Mouse (Mus musculus) neural tube, embryonic 13.5 days (tissue): ENCODE data around the gene Sesn1. TPM values are rescaled to one million over a fixed set of nuclear protein-coding genes. Genes with fewer than 3 reads are reported as not detected.
A peak's percentile ranks its signal among the peaks of the same experiment; 100 is the strongest.
"Not testable (repeated sequence)": the region's sequence is repeated elsewhere in the genome, so short reads cannot be mapped to it uniquely, and the experiment has no call there.

ENCODE experiments used
- ATAC-seq: fragments of 200-750 bp; cut with Nextera tagmentation; 2 replicates; pipeline ENCODE4 v1.8.0; 2017; ENCODE audit warnings: low read depth, mild to moderate bottlenecking, moderate TSS enrichment, moderate library complexity
- H3K27ac ChIP-seq: fragments of 300-500 bp; sonication (generic); replicated peaks from 2 replicates; pipeline ENCODE4 v1.5.1; 2015; ENCODE audit warnings: moderate library complexity, mild to moderate bottlenecking, inconsistent platforms
- H3K27me3 ChIP-seq: fragments of 300-500 bp; sonication (generic); 2 replicates; pipeline ENCODE4 v1.6.1; 2015; ENCODE audit warnings: mild to moderate bottlenecking, inconsistent platforms
- H3K36me3 ChIP-seq: fragments of 300-500 bp; sonication (generic); 2 replicates; pipeline ENCODE4 v1.6.1; 2015; ENCODE audit warnings: mild to moderate bottlenecking, inconsistent platforms
- H3K4me1 ChIP-seq: fragments of 300-500 bp; sonication (generic); replicated peaks from 2 replicates; pipeline ENCODE4 v1.6.1; 2015; ENCODE audit warnings: inconsistent platforms
- H3K4me2 ChIP-seq: fragments of 300-500 bp; sonication (generic); 2 replicates; pipeline ENCODE4 v1.6.1; 2015; ENCODE audit warnings: inconsistent platforms, mild to moderate bottlenecking, moderate library complexity
- H3K4me3 ChIP-seq: fragments of 300-500 bp; sonication (generic); 2 replicates; pipeline ENCODE4 v1.5.1; 2015; ENCODE audit warnings: mild to moderate bottlenecking, inconsistent platforms
- H3K9ac ChIP-seq: fragments of 300-500 bp; sonication (generic); 2 replicates; pipeline ENCODE4 v1.6.1; 2015; ENCODE audit warnings: moderate library complexity, mild to moderate bottlenecking, inconsistent platforms
- H3K9me3 ChIP-seq: fragments of 300-500 bp; sonication (generic); 2 replicates; pipeline ENCODE4 v1.6.1; 2016; ENCODE audit warnings: inconsistent platforms
- WGBS: fragments of 180-500 bp; shearing (Covaris S2); methylation state at CpG from one replicate; pipeline ENCODE4 v1.1.7; 2015; 5-methylcytosine and 5-hydroxymethylcytosine counted together
- polyA plus RNA-seq: library from polyadenylated mRNA; unstranded; fragments of >200 nt; fragmentation: Nextera tagmentation; extraction: Ambion mirVana; gene quantifications from 2 replicates; pipeline ENCODE4 v1.2.1, GENCODE M21; 2015

Gene Sesn1
- polyA plus RNA-seq, 1 experiment from 2014 or later, result 41.2 TPM

GRCm38 (mm10) chr10:41810564-41811455 lies 1.1 kb downstream of the Sesn1 start:
- Histone ChIP-seq H3K4me2 (peak overlapping the region; percentile 65), H3K27me3 (no peaks in the 10 kb centered on the region), H3K4me3 (peak overlapping the region; percentile 71), H3K27ac (peak overlapping the region; percentile 94), H3K4me1 (peaks cover 44% of the 10 kb centered on the region), H3K9ac (peak overlapping the region; percentile 80), H3K36me3 (no peaks in the 10 kb centered on the region), H3K9me3 (no peaks in the 10 kb centered on the region)
- peak; percentile 4 for ATAC-seq
- 1% methylated on average over 36 of the region's 36 CpGs for WGBS

DNA sequence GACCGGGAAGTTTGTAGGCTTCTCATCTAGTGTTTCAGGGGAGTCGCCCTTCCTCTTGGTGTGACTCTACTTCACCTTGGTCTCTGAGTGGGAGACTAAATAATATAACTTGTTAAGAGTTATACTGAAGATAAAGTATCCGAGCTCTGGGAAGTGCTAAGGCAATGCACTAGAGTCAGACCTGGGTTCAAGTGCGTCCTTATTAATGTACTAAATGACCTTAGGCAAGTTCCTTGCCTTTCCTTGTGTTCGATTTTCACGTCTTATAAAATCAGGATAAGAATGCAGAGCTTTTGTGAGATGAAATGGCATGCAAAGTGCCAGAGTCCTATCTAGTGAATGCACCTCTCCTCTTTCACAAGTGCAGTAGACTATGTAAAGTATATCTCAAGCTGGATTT lies 2.8 kb downstream of the Sesn1 start:
- WGBS, result 75% methylated on average over 6 of the region's 6 CpGs
- Histone ChIP-seq H3K36me3 (no peaks in the 10 kb centered on the region), H3K27me3 (no peaks in the 10 kb centered on the region), H3K4me2 (peak overlapping the region; percentile 65), H3K4me3 (peak overlapping the region; percentile 71), H3K9me3 (no peaks in the 10 kb centered on the region), H3K27ac (no peak overlapping the region), H3K4me1 (peaks cover 44% of the 10 kb centered on the region), H3K9ac (peak overlapping the region; percentile 53)
- no peak for ATAC-seq

DNA sequence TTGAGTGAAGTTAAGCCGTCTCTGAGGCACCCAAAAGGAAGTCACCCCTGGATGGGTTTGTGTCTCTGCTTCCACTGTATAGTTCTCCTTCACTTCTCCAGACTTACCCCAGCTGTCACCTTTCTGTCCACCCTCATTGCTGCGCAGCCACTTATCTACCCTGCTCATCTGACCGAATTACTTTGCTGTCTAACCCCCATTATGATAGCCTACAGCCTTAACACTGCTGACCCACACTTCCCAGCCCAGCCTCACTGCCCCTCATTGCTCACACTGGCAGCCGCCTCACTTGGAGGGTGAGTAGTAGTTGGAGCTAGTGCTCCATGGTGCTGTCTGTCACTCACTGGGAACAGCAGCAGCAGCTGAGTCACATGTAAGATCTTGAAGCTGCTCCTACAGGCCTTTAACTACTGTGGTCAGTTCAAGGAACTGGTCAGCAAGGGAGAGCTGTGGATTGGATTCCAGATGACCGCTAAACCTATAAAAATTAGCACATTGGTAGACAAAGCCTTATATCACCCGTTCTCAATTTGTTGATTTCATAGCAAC lies 4.6 kb downstream of the Sesn1 start:
- no peak for ATAC-seq
- H3K4me2 ChIP-seq, result peak overlapping the region; percentile 10
- H3K4me3 ChIP-seq, result no peak overlapping the region
- no peak overlapping the region for H3K27ac ChIP-seq
- no peak overlapping the region for H3K9ac ChIP-seq
- peaks cover 41% of the 10 kb centered on the region for H3K4me1 ChIP-seq
- 92% methylated on average over 6 of the region's 6 CpGs for WGBS
- H3K36me3 ChIP-seq, result no peaks in the 10 kb centered on the region
- H3K27me3 ChIP-seq, result no peaks in the 10 kb centered on the region
- H3K9me3 ChIP-seq, result no peaks in the 10 kb centered on the region

DNA sequence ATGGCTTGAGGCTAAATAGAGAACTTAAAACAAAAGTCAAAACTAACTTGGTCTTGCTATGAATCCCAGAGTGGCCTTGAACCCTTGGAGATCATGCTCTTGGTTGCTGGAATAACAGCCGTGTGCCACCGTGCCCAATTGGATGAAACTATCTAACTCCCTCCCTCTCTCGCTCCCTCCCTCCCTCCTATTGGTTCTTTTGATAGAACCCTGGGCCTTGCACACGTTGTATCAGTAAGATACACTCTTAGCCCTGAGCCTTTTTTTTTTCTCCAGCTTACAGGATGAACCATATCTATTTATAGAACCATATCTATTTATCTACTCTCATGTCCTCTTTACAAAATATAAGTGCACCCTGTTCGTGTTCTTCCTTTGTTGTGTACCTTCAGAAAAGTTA lies 6.8 kb downstream of the Sesn1 start:
- Histone ChIP-seq H3K9ac (no peak overlapping the region), H3K27ac (no peak overlapping the region), H3K4me1 (peaks cover 36% of the 10 kb centered on the region), H3K4me3 (no peak overlapping the region), H3K4me2 (no peak overlapping the region), H3K36me3 (no peaks in the 10 kb centered on the region), H3K9me3 (no peaks in the 10 kb centered on the region), H3K27me3 (no peaks in the 10 kb centered on the region)
- no peak for ATAC-seq
- WGBS, result 87% methylated on average over 5 of the region's 5 CpGs

DNA sequence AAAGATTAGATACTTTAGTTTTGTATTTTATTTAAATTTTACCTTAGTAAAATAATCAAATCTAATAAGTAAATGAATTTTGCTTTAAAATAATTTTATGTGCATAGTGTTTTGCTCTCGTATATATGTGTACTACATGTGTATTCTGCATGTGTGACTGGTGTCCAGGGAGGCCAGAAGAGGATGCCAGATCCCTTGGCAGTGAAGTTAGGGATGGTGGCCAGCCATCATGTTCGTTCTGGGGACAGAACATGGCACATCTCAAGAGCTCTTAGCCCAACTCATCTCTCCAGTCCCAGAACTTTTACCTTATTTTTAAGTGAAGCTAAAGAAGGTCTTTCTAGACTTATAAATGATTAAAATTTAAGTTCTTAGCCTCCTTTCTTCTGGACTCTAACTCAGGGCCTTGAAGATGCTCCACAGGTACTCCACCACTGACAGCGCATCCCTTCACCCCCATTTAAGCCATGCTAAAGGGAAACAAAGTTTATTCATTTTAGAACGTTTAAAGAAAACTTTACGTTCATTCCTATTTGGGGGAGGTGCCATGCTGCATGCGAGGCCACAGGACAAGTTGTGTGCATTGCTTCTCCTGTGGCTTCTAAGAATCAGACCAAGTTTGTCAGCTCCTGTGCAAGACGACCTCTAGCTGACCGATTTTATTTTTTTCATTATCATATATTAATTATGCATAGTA lies 8.4 kb downstream of the Sesn1 start:
- Histone ChIP-seq H3K27ac (no peak overlapping the region), H3K4me3 (no peak overlapping the region), H3K36me3 (no peaks in the 10 kb centered on the region), H3K4me2 (no peak overlapping the region), H3K27me3 (no peaks in the 10 kb centered on the region), H3K4me1 (peaks cover 20% of the 10 kb centered on the region), H3K9me3 (no peaks in the 10 kb centered on the region), H3K9ac (no peak overlapping the region)
- ATAC-seq, result no peak
- 87% methylated on average over 8 of the region's 8 CpGs for WGBS

GRCm38 (mm10) chr10:41818733-41819070 lies 9.0 kb downstream of the Sesn1 start:
- H3K4me3 ChIP-seq, H3K27me3 ChIP-seq, H3K9me3 ChIP-seq, H3K4me2 ChIP-seq, H3K27ac ChIP-seq, H3K36me3 ChIP-seq, H3K9ac ChIP-seq, ATAC-seq: not testable (repeated sequence)
- WGBS, result 92% methylated on average over 6 of the region's 6 CpGs
- H3K4me1 ChIP-seq, result peaks cover 15% of the 10 kb centered on the region

DNA sequence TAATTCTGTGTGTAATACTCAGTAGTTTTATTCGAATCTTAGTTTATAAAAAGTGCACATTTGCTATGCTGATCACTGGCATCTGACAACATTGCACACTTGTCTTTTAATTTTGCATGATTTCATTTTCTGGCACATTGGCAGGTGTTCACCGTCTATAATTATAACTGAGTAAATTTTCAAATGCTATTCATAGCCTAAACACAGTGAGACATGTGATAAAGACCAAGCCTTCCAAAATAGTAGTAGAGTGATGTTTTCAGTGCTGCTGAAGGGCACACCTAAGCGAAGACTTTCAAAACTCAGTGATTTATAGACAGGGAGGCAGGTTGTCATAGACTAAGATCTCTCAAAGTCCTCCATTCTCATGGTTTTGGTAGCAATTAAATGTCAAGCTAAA lies 9.6 kb downstream of the Sesn1 start:
- WGBS, result 87% methylated on average over 3 of the region's 3 CpGs
- H3K27ac ChIP-seq, result no peak overlapping the region
- H3K4me3 ChIP-seq, result no peak overlapping the region
- no peaks in the 10 kb centered on the region for H3K9me3 ChIP-seq
- H3K36me3 ChIP-seq, result no peaks in the 10 kb centered on the region
- H3K27me3 ChIP-seq, result no peaks in the 10 kb centered on the region
- no peak for ATAC-seq
- no peak overlapping the region for H3K4me2 ChIP-seq
- H3K4me1 ChIP-seq, result peaks cover 9% of the 10 kb centered on the region
- no peak overlapping the region for H3K9ac ChIP-seq

DNA sequence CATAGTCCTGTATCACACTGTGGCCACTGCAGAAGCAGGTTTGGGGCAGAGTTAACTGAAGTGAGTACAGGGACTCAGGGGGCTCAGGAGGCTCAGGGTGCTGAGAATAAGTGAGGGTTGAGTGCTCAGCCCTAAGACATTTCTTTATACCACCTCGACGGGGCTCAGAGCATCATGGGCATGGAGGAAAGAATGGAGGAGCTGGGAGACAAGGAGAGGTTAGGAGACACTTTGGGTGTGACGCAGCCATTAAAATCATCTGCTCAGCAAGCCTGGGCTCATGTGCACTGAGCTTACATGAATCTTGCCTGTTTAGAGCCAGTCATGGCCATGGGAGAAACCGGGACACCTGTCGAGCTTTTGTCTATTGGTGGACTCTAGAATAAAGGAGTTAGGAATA lies 10.7 kb downstream of the Sesn1 start:
- 91% methylated on average over 5 of the region's 5 CpGs for WGBS
- no peak for ATAC-seq

GRCm38 (mm10) chr10:41821171-41821570 lies 11.4 kb downstream of the Sesn1 start:
- no peak overlapping the region for H3K4me3 ChIP-seq
- no peak overlapping the region for H3K4me2 ChIP-seq
- H3K9ac ChIP-seq, result no peak overlapping the region
- no peaks in the 10 kb centered on the region for H3K27me3 ChIP-seq
- WGBS, result 93% methylated on average over 6 of the region's 6 CpGs
- no peaks in the 10 kb centered on the region for H3K4me1 ChIP-seq
- no peak for ATAC-seq
- H3K36me3 ChIP-seq, result no peaks in the 10 kb centered on the region
- H3K9me3 ChIP-seq, result no peaks in the 10 kb centered on the region
- H3K27ac ChIP-seq, result no peak overlapping the region

More for the DNA sequence above, 10.7 kb downstream of the Sesn1 start:
- 0 out of 2 replicates have a peak, but pooled peaks cover under 1% of the 10 kb centered on the region for H3K4me1 ChIP-seq
- no peaks in the 10 kb centered on the region for H3K36me3 ChIP-seq
- no peaks in the 10 kb centered on the region for H3K27me3 ChIP-seq
- H3K9me3 ChIP-seq, result no peaks in the 10 kb centered on the region
- no peak overlapping the region for H3K9ac ChIP-seq
- no peak overlapping the region for H3K4me3 ChIP-seq
- no peak overlapping the region for H3K4me2 ChIP-seq
- H3K27ac ChIP-seq, result no peak overlapping the region

DNA sequence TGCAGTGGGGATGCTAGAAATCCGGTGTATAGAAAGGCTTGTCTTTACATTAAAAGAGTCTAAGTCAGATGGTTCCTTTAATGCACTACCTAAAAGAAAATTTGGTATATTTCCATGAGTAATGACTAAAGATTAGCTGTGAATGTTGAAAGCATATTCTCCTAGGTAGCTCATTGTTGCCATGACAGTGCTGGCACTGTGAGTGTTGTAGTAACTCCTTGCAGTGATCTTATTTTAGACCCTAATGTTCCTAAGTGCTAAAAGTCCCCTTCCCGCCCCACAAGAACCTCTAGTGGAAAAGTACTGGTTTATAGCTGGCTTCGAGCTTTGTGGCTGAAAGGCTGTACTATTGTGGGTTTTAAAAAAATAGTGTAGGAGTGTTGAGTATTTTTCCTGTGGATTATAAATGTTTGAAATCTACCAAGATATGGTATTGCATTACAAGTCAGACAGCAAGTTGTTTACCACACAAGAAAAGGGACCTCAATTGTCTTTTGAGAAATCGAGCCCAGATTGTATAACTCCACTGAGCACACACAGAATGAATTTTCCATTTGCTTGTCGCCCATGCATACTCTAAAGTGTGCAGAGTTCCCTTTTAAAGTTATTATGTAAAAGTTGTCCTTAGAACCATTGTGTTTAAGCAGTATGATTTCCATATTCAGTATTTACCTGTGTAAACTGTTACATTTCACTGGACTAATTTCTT lies 13.0 kb downstream of the Sesn1 start:
- H3K9ac ChIP-seq, result no peak overlapping the region
- WGBS, result 86% methylated on average over 5 of the region's 5 CpGs
- no peak for ATAC-seq
- no peaks in the 10 kb centered on the region for H3K4me1 ChIP-seq
- H3K27ac ChIP-seq, result no peak overlapping the region
- H3K4me3 ChIP-seq, result no peak overlapping the region
- no peaks in the 10 kb centered on the region for H3K9me3 ChIP-seq
- no peak overlapping the region for H3K4me2 ChIP-seq
- H3K36me3 ChIP-seq, result no peaks in the 10 kb centered on the region
- no peaks in the 10 kb centered on the region for H3K27me3 ChIP-seq

- not testable (repeated sequence) for H3K27ac ChIP-seq, H3K4me3 ChIP-seq, H3K27me3 ChIP-seq, H3K4me1 ChIP-seq, H3K9ac ChIP-seq, H3K4me2 ChIP-seq, ATAC-seq, H3K9me3 ChIP-seq, H3K36me3 ChIP-seq
- 87% methylated on average over 4 of the region's 4 CpGs for WGBS
Observed at GRCm38 (mm10) chr10:41823282-41823675, 13.5 kb downstream of the Sesn1 start.

DNA sequence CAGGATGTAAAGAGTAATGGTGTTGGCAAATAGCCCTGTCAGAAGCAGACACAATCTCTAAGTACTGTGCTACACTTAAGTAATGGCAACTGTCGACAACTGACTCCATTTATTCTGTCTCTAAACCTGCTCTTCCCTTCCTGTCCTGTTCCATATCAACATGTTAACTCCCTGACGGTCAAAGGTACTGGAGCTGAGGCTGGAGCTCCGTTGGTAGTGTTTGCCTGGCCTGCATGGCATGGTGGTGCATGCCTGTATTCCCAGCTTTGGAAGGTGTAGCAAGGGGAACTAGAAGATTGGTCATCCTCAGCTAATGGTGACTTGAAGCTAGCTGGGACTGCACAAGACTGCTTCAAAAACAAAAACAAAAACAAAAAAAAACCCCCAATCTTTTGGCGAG lies 14.2 kb downstream of the Sesn1 start:
- no peaks in the 10 kb centered on the region for H3K9me3 ChIP-seq
- ATAC-seq, result no peak
- 88% methylated on average over 4 of the region's 4 CpGs for WGBS
- no peaks in the 10 kb centered on the region for H3K36me3 ChIP-seq
- H3K27ac ChIP-seq, result no peak overlapping the region
- H3K4me3 ChIP-seq, result no peak overlapping the region
- no peak overlapping the region for H3K9ac ChIP-seq
- no peaks in the 10 kb centered on the region for H3K27me3 ChIP-seq
- no peak overlapping the region for H3K4me2 ChIP-seq
- no peaks in the 10 kb centered on the region for H3K4me1 ChIP-seq
